Mouse (Mus musculus) thymus, postnatal 25 days (tissue): ENCODE measurements around the gene Gstt4.
"Not testable (repeated sequence)": the region's sequence is repeated elsewhere in the genome, so short reads cannot be mapped to it uniquely, and the experiment has no call there.

Experiments used
- DNase-seq: peaks from one replicate; pipeline ENCODE4 v3.0.0; 2022

Gstt4 gene

DNA sequence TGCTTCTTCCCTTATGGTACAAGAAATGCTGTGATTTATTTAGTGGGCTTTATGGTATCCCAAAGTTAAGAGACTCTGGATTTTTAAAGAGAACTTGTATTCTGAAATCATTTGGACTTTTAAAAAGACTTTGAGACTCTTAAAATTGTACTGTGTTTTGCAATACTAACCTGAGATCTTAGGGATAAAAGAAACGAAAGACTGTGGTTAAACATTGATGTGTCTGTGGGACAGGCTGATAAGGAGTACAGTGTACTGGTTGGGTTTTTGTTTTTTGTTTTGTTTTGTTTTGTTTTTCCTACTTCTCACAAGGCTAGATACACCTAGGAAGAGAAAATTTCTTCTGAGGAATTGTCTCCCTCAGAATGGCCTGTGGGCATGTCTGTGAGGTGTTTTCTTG lies 36.9 kb downstream of the Gstt4 start:
- DNase-seq = no peak

DNA sequence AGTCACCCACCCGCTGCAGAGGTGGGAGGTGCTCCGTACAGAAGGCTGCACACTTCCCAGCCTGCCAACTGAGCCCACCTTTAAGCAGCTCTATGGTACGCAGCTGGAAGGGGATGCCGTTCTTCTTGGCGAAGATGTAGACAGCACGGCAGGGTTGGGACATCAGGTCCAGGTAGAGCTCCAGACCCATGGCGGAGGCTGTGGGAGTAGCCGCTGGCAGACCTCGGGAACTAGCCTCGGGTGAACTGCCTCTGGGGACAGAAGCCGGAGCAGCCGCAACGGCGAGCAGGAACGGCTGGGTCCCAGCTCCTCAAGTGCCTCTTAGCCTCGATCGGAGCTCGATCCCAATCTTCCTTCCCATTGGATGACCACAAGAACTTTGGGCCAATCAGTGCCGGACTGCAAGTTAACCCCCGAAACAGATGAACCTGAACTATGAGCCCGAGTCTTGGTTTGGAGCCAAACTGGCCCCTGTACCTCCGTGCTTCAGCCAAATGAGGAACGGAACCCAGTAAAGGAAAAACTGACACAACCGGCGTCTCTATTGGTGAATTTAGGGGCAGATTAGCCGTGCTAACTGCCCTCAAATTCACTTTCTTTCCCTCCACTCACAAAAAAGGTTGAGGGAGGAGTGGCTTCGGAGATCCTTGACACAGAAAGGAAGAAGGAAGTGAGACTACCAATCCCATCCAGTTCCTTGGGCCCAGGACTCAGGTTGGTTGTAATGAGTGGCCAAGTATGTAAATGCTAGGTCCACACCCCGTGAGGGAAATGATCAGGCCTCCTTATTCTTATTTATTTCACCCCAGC lies 41.4 kb downstream of the Gstt4 start, which contains the start of the genes Gm20441 and Gstt3:
TSS of gene Gm20441 (minus strand) at position 186 of the 810 bp plus-strand sequence.
TSS of gene Gstt3 (minus strand) at position 646 of the 810 bp plus-strand sequence.
- peak; percentile 34 for DNase-seq

DNA sequence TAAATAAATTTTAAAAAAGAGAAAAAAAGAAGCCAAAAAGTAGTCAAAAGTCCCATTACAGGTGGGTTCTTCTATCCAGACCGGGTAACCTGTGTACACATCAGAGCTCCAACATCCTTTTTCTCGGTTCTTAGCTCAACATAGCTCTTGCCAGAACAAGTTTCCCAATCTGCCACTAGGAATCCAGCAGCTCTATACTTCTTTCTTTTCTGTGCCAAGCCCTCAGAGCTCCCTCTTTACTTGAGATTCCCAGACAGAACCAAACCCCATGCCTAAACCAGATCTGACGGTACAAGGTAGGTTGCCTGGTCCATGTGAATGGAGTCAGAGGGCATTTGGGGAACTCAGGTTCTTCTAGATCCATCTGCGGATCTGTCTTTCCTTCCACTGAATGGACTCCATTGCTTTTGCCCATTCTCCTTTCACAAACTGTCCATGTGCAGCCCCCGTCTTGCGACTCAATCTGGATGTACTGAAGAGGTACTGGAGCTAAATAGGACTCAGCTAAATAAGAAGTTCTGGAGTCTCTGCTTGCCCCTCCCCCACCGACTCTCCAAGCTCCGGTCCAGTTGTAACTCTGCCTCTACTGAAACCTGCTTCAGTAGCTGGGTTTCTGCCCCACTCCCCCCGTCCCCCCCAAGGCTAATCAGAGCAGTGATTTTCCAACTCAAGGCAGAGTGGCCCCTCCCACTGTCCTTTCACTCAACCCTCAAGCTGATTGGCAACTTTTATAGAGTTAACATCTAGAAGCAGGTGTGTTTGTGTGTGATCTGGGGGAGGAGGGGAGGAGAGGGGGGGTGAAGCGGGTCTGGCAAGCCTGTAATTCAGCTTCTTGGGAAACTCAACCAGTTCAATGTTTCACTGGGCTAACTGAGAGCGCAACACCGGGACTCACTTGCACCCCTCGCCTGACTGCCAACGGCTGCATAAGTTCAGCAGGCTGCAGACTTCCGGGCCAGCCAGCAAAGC lies 42.9 kb downstream of the Gstt4 start:
- no peak for DNase-seq

DNA sequence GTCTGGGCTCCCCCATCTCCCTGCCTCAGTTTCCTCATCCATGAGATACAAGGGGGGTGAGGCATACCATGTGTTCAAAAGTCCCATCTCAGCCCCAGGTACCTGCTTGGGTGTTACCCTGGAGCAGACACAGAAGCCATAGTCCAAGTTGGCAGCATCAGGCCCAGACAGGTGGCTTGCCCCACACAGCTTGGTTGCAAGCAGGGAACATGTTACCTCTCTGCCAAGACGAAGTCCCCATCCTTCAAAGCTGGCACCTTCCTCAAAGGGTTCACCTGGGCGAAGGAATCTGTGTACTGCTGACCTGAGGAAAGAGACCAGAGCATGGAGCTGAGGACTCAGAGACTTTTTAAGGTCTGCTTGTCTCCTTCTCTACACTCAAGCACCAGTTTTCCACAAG lies 44.5 kb downstream of the Gstt4 start:
- DNase-seq = no peak

GRCm38 (mm10) chr10:75776562-75776961 lies 45.8 kb downstream of the Gstt4 start:
- no peak for DNase-seq

- no peak for DNase-seq
Observed at GRCm38 (mm10) chr10:75774587-75774986, 47.8 kb downstream of the Gstt4 start.

- no peak for DNase-seq
Observed at GRCm38 (mm10) chr10:75774102-75774501, 48.2 kb downstream of the Gstt4 start.

GRCm38 (mm10) chr10:75772795-75773664 lies 49.3 kb downstream of the Gstt4 start, which contains the start of gene Ddt:
Gene Ddt, minus strand, starts transcription at chr10:75773414.
- DNase-seq = peak; percentile 85

DNA sequence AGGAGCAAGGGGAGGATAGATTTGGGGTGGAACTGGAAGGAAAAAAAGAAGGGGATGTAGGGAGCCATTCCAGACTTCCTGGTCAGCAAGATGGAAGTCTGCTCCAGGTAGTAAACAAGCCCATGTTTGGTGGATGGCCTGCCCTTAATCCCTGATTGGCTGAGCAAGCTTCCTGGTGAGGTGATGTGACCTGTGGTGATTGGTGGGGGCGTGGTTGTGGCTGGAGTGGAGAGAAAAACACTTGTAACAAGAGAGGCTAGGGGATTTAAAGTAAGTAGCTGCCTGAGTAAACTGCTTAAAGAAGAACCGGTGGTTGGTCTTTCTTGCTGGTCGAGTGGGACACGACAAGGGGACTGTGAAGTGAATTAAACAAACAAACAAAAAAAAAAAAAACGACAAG lies 54.6 kb downstream of the Gstt4 start:
- not testable (repeated sequence) for DNase-seq

DNA sequence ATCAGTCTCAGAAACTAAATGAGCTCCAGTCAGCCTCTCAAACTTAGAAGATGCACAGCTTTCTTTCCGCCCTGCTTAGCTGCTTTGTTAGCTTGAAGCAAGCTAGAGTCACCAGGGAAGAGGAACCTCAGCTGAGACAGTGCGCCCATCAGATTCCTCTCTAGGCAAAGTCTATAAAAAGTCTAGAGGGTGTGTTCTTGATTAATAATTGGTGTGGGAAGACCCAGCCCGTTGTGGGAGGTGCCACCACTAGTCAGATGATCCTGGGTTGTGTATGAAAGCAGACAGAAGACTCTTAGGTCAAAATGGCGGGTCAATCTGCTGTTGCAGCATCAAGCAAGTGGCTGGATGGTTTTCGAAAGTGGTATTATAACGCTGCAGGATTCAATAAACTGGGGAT lies 55.5 kb downstream of the Gstt4 start:
- DNase-seq = no peak
